Mouse (Mus musculus) neural tube, embryonic 11.5 days (tissue): ENCODE results near the gene Utp14b. TPM values are rescaled to one million over a fixed set of nuclear protein-coding genes. Genes with fewer than 3 reads are reported as not detected.

ENCODE experiments used
- ATAC-seq: fragments of 200-750 bp; cut with Nextera tagmentation; 2 replicates; pipeline ENCODE4 v1.8.0; 2017; ENCODE audit warnings: moderate number of reproducible peaks, mild to moderate bottlenecking, moderate TSS enrichment, moderate library complexity; ENCODE audit not compliant: insufficient read depth, low FRiP score, low TSS enrichment
- DNase-seq: peaks from one replicate; pipeline ENCODE4 v3.0.0-alpha.2; 2015; ENCODE audit warnings: low spot score
- H3K27ac ChIP-seq: fragments of 300-500 bp; sonication (generic); 2 replicates; pipeline ENCODE4 v1.5.1; 2014; ENCODE audit warnings: low read depth, mild to moderate bottlenecking, low read length
- H3K27me3 ChIP-seq: fragments of 300-500 bp; sonication (generic); 2 replicates; pipeline ENCODE4 v1.6.1; 2014; ENCODE audit warnings: mild to moderate bottlenecking, low read length, mixed read lengths; ENCODE audit not compliant: control insufficient read depth, insufficient read depth
- H3K36me3 ChIP-seq: fragments of 300-500 bp; sonication (generic); 2 replicates; pipeline ENCODE4 v1.6.1; 2014; ENCODE audit warnings: mild to moderate bottlenecking, low read length, moderate library complexity, mixed read lengths; ENCODE audit not compliant: control insufficient read depth, insufficient read depth
- H3K4me1 ChIP-seq: fragments of 300-500 bp; sonication (generic); 2 replicates; pipeline ENCODE4 v1.6.1; 2014; ENCODE audit warnings: low read length, mixed read lengths; ENCODE audit not compliant: control insufficient read depth, insufficient read depth
- H3K4me2 ChIP-seq: fragments of 300-500 bp; sonication (generic); 2 replicates; pipeline ENCODE4 v1.6.1; 2014; ENCODE audit warnings: low read depth, mild to moderate bottlenecking, moderate library complexity
- H3K4me3 ChIP-seq: fragments of 300-500 bp; sonication (generic); 2 replicates; pipeline ENCODE4 v1.5.1; 2014; ENCODE audit warnings: low read depth, low read length
- H3K9ac ChIP-seq: fragments of 300-500 bp; sonication (generic); 2 replicates; pipeline ENCODE4 v1.6.1; 2014; ENCODE audit warnings: mild to moderate bottlenecking, low read length
- H3K9me3 ChIP-seq: fragments of 300-500 bp; sonication (generic); 2 replicates; pipeline ENCODE4 v1.6.1; 2016; ENCODE audit warnings: low read length; ENCODE audit not compliant: control insufficient read depth
- WGBS: fragments of 180-500 bp; shearing (Covaris S2); extraction: QIAGEN DNeasy Blood & Tissue Kit; methylation state at CpG from one replicate; pipeline ENCODE4 v1.1.7; 2014; 5-methylcytosine and 5-hydroxymethylcytosine counted together
- polyA plus RNA-seq: library from polyadenylated mRNA; unstranded; fragments of >200 nt; fragmentation: Nextera tagmentation; extraction: Ambion mirVana; gene quantifications from 2 replicates; pipeline ENCODE4 v1.2.1, GENCODE M21; 2014

Utp14b gene
- 5.0 and 5.4 TPM in 2 replicates for polyA plus RNA-seq

DNA sequence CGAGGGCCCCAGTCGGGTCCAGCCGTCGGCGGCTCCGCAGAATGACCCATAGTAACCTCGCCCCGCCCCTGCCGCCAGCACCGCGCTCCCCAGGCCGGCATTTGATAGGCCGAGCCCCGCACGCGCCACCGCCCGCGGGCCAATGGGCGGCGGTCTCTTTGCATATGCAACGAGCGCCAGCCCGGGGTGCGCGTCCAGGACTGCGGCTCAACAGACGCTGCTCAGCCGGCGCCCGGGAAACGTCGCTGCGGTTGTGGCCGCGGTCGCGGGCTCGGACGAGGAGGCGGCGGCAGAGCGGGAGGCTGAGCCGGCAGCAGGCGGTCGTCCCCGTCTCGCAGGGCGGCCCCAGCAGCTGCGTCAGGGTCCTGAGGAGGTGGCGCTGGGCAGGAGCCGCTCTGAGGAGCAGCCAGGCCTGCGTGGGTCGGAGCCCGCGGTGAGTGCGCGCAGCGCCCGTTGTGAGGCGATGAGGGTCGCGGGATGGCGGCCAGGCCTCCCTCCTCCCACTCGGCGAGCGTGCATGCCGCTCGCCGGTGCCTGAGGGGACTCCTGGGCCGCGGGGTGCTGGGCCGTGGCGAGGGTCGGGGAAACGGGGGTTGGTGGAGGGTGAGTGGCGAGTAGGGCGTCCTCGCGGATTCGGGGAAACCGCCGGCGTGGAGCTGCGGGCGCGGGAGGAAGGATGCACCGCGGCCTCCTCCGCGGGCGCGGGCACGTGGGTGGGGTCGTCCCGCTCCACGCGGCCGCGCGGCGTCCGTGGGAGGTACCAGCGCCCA lies at the start of gene Utp14b, which contains the start of gene Acsl3:
Gene Utp14b (plus strand): TSS at position 368 of the 770 bp plus-strand sequence.
Gene Acsl3 (plus strand): TSS at position 155 of the 770 bp plus-strand sequence.
- H3K27ac ChIP-seq = peak within 1 kb of the TSS; percentile 97
- H3K27me3 ChIP-seq = no peaks in the 10 kb centered on the region
- H3K9me3 ChIP-seq = no peaks in the 10 kb centered on the region
- WGBS = under 1% methylated on average over 102 of the region's 104 CpGs
- peak within 1 kb of the TSS; percentile 76 for H3K4me2 ChIP-seq
- peaks cover 13% of the 10 kb centered on the region for H3K4me1 ChIP-seq
- peak within 1 kb of the TSS; percentile 96 for H3K9ac ChIP-seq
- H3K4me3 ChIP-seq = peak within 1 kb of the TSS; percentile 97
- peak; percentile 99 for DNase-seq
- ATAC-seq = peak; percentile 100
- no peaks in the 10 kb centered on the region for H3K36me3 ChIP-seq

GRCm38 (mm10) chr1:78609134-78609907 lies 48.5 kb upstream of the Utp14b start:
- Histone ChIP-seq H3K4me1 (no peaks in the 10 kb centered on the region; the same call in 1 of the 2 replicates), H3K9me3 (no peaks in the 10 kb centered on the region), H3K27me3 (no peaks in the 10 kb centered on the region), H3K36me3 (no peaks in the 10 kb centered on the region), H3K9ac (no peak overlapping the region), H3K27ac (no peak overlapping the region), H3K4me2 (no peak overlapping the region), H3K4me3 (no peak overlapping the region)
- WGBS = 37% methylated on average over 12 of the region's 12 CpGs
- DNase-seq (no peak), ATAC-seq (no peak)

- Histone ChIP-seq H3K4me1 (no peaks in the 10 kb centered on the region; the same call in 1 of the 2 replicates), H3K27ac (no peak overlapping the region), H3K4me2 (no peak overlapping the region), H3K36me3 (no peaks in the 10 kb centered on the region), H3K27me3 (no peaks in the 10 kb centered on the region), H3K4me3 (no peak overlapping the region), H3K9ac (no peak overlapping the region), H3K9me3 (no peaks in the 10 kb centered on the region)
- ATAC-seq = no peak
- WGBS = 69% methylated on average over 4 of the region's 4 CpGs
- no peak for DNase-seq
Observed at GRCm38 (mm10) chr1:78611039-78611438, 46.8 kb upstream of the Utp14b start.

GRCm38 (mm10) chr1:78612959-78613358 lies 44.9 kb upstream of the Utp14b start:
- Histone ChIP-seq H3K4me3 (no peak overlapping the region), H3K9ac (no peak overlapping the region), H3K27ac (no peak overlapping the region), H3K36me3 (no peaks in the 10 kb centered on the region), H3K9me3 (no peaks in the 10 kb centered on the region), H3K4me2 (no peak overlapping the region), H3K4me1 (no peaks in the 10 kb centered on the region; the same call in 1 of the 2 replicates), H3K27me3 (no peaks in the 10 kb centered on the region)
- no peak for DNase-seq
- WGBS = 87% methylated on average over 1 of the region's 1 CpGs
- ATAC-seq = no peak

DNA sequence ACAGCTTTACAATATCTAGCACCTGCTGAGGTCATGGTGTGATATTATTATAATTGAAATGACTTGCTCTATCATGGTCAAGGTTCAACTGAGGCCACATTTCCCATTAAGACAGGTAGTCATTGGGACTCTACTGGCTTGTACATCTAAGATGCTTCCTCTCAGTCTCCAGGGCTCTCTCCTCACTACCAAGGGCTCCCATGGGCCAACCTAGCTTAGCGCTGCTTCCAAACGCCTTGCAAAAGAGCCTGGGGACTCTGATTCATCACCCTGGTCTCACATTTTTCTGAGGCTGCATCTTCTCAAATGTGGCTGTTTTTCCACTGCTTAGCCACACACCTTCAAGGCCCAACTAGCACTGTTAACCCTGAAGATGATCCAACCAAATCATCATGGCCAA lies 33.5 kb upstream of the Utp14b start:
- 96% methylated on average over 2 of the region's 2 CpGs for WGBS
- Histone ChIP-seq H3K4me1 (no peaks in the 10 kb centered on the region), H3K27me3 (no peaks in the 10 kb centered on the region), H3K9me3 (no peaks in the 10 kb centered on the region), H3K27ac (no peak overlapping the region), H3K36me3 (no peaks in the 10 kb centered on the region), H3K4me3 (no peak overlapping the region), H3K4me2 (no peak overlapping the region), H3K9ac (no peak overlapping the region)
- DNase-seq = no peak
- ATAC-seq = no peak

DNA sequence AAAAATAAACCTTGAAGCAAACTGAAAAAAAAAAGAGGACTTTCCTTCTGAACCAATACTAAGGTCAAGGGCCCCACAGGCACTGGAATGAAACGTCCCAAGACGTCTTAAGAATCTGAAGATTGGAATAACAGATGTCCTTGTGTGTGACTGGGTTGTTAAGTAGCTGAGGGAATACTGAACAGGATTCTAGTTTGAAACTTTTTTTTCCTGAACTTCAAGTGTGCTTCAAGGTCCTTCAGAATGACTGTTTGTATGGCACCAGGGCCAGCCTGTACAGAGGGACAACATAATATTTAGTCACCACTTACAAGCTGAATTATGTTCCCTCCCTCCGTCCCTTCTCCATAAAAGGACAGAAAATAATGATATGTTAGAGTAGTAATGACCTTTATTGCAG lies 23.4 kb upstream of the Utp14b start:
- H3K27ac ChIP-seq = no peak overlapping the region
- no peak overlapping the region for H3K9ac ChIP-seq
- H3K4me3 ChIP-seq = no peak overlapping the region
- no peak overlapping the region for H3K4me2 ChIP-seq
- 68% methylated on average over 3 of the region's 3 CpGs for WGBS
- H3K4me1 ChIP-seq = no peaks in the 10 kb centered on the region
- no peaks in the 10 kb centered on the region for H3K36me3 ChIP-seq
- H3K9me3 ChIP-seq = no peaks in the 10 kb centered on the region
- ATAC-seq (no peak), DNase-seq (no peak)
- no peaks in the 10 kb centered on the region for H3K27me3 ChIP-seq

- Histone ChIP-seq H3K27me3 (no peaks in the 10 kb centered on the region), H3K27ac (no peak overlapping the region), H3K4me3 (no peak overlapping the region), H3K36me3 (no peaks in the 10 kb centered on the region), H3K9ac (no peak overlapping the region), H3K4me1 (no peaks in the 10 kb centered on the region), H3K4me2 (no peak overlapping the region), H3K9me3 (no peaks in the 10 kb centered on the region)
- ATAC-seq = no peak
- DNase-seq = no peak
Observed at GRCm38 (mm10) chr1:78640871-78641270, 17.0 kb upstream of the Utp14b start.

DNA sequence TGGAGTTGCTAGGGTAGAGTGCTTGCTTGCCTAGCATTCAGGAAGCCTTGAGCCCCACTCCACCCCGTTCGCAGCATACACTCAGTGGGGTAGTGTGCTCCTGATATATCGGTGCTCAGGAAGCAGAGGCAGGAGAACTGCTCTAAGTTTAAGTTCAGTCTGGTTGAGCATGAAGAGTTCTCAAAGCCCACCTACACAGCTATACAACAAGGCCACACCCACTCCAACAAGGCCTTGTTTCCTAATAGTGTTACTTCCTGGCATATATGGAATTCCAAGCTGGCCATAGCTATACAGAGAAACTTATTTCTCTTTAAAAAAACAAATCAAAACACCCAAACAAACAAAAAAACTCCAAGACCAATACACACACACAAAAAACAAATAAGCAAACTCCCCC lies 16.0 kb upstream of the Utp14b start:
- 96% methylated on average over 3 of the region's 3 CpGs for WGBS
- Histone ChIP-seq H3K27ac (no peak overlapping the region), H3K27me3 (no peaks in the 10 kb centered on the region), H3K4me1 (no peaks in the 10 kb centered on the region), H3K4me2 (no peak overlapping the region), H3K9ac (no peak overlapping the region), H3K36me3 (no peaks in the 10 kb centered on the region), H3K4me3 (no peak overlapping the region), H3K9me3 (no peaks in the 10 kb centered on the region)
- no peak for ATAC-seq
- DNase-seq = no peak
